Mouse (Mus musculus) embryonic fibroblast, embryonic 13.5 days (primary cell): Measurements from ENCODE around the gene Adora3. TPM values are rescaled to one million over a fixed set of nuclear protein-coding genes. Genes with fewer than 3 reads are reported as not detected.

ENCODE experiments used
- H3K27ac ChIP-seq: 2 replicates; pipeline ENCODE4 v1.5.1; 2012; ENCODE audit warnings: low read length, control low read depth, inconsistent platforms; ENCODE audit not compliant: insufficient read depth
- H3K4me1 ChIP-seq: 2 replicates; pipeline ENCODE4 v1.6.1; 2011; ENCODE audit warnings: low read length; ENCODE audit not compliant: control insufficient read depth, insufficient read depth
- H3K4me3 ChIP-seq: 2 replicates; pipeline ENCODE4 v1.5.1; 2011; ENCODE audit warnings: mild to moderate bottlenecking, control low read depth, low read length; ENCODE audit not compliant: insufficient read depth
- CTCF ChIP-seq: IDR thresholded peaks from 2 replicates; pipeline ENCODE4 v1.5.1; 2011; ENCODE audit warnings: mild to moderate bottlenecking, control low read depth, low read length, moderate library complexity, borderline replicate concordance; ENCODE audit not compliant: insufficient read depth
- POLR2A ChIP-seq: IDR thresholded peaks from 2 replicates; pipeline ENCODE4 v1.6.1; 2011; ENCODE audit warnings: low read depth, mild to moderate bottlenecking, control low read depth, low read length, moderate library complexity
- polyA plus RNA-seq: library from polyadenylated mRNA; stranded (reverse); fragments of >200 nt; gene quantifications from 2 replicates; pipeline ENCODE4 v1.2.4, GENCODE M21; 2011; ENCODE audit warnings: low read depth; ENCODE audit not compliant: missing spikeins, insufficient read length

The Adora3 gene
- polyA plus RNA-seq, 1 experiment = not detected

DNA sequence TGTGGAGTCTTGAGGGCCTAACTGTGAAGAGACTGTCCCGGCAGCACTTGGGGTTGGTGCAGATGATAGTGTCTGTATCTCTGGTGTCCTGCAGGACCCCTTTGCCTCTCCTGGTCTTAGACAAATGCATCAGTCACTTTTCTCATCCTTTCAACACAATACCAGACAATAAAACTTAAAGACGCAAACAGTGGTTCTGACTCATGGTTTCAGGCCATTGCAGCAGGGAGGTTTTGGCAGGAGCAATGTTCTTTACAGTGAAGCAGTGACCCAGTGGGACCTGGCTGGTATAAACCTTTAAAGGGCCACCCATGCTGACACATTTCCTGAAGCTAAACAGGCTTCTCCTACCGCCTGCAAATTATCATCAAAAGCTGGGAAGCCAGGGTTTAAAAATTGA lies 20.5 kb downstream of the Adora3 start:
- Histone ChIP-seq H3K4me3 (no peak overlapping the region), H3K27ac (no peak overlapping the region), H3K4me1 (peaks cover 12% of the 10 kb centered on the region)
- TF ChIP-seq CTCF (no peak), POLR2A (no peak)

DNA sequence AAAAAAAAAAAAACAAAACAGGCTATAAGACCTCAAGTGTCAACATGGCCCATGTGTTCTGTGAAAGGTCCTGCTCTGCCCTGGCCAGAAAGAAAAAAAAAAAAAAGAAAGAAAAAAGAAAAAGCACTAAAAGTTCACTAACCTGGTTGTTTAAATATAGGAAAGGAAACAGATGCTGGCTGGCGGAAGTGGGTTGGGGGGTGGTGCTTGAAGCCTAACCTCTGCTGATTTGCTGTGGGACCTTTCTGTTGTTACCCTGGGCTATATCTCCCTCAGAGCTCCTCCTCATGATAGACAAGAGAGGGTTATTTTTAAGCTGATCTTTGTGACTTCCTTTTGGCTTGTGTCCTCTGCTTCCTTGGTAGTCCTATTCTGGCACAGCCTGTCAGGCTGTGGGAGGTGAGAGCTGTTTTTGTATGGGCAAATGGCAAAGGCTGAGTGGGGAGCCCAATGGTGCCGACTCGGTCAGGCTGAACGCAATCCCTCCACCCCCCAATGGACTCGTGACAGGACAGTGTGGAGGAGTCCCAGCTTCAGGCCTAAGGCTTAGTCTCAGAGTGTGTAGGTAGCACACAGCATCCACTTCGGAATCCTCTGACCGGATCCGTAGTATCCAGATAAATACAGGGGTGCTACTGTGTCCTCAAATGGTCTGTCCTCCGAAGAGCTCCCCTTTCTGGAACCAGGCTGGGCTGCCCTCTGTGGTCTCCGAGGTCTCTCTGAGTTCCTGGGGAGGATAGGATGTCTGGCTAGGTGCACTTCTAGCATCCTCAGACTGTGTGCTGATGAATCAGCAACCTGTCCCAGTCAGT lies 21.3 kb downstream of the Adora3 start:
- no peak for TF ChIP-seq POLR2A
- TF ChIP-seq CTCF = no peak
- Histone ChIP-seq H3K4me3 (no peak overlapping the region), H3K27ac (no peak overlapping the region), H3K4me1 (peaks cover 12% of the 10 kb centered on the region)

DNA sequence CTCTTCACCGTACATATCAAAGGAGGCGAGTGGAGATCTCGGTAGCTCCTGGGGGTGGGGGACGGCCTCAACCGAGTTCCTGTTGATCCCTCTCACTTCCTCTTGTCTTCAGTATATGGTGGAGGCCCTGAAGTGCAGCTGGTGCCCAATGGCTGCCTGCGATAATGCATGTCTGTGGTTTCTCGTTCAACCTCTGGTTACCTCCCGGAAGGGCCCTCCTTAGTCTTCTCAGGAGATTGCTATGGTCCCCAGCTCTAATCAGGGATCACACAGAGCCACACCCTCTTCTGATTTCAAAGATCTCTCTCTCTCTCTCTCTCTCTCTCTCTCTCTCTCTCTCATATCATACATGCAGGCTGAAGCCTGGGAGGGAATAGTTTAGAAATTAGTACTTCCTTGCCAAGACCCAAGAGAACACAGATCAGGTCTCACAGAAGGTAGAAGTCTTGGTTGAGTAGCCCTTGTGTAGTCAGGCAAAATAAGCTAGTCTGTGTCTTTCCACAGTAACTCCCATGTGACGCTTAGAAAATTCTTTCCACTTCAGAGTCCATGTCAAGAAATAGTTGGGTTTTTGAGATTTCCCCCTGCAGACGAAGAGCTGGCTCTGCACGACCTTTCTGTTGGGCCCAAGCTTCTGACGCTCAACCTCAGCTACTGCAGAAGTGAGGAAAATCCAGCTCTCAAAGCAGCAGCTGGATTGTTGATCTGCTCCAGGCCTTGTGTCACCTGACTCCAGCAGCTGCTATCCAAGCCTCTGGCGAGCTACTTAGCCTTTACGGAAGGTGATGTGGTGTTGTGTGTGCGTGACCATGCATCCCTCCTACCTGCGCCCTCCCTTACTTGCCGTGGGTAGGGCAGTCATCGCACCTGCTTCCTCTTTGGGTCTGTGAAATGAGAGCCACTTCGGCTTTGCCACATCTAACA lies 22.2 kb downstream of the Adora3 start:
- Histone ChIP-seq H3K4me3 (no peak overlapping the region), H3K4me1 (peaks cover 12% of the 10 kb centered on the region), H3K27ac (no peak overlapping the region)
- TF ChIP-seq POLR2A (no peak), CTCF (no peak)

DNA sequence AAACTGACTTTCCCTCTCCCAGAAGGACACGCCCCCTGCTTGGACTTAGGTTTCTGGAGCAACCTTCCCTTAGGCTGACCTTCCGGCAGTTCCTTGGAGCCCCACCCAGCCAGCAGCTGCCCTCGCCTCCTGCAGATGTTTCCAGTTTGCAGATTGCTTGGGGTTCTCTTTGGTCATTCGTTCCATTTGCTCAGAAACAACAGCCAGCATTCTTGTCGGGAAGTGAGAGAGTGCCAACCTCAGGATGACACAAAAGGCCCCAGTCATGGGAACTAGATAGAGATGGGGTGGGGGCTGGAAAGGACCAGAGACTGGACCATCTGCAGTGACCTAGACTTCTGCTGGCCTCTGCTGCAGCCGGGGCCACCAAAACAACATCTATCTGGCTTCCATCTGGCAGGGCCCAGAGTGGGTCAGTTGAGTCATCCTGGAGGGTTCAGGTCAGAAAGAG lies 23.3 kb downstream of the Adora3 start:
- TF ChIP-seq CTCF = no peak
- TF ChIP-seq POLR2A = no peak
- peaks cover 12% of the 10 kb centered on the region for H3K4me1 ChIP-seq
- no peak overlapping the region for H3K27ac ChIP-seq
- no peak overlapping the region for H3K4me3 ChIP-seq

DNA sequence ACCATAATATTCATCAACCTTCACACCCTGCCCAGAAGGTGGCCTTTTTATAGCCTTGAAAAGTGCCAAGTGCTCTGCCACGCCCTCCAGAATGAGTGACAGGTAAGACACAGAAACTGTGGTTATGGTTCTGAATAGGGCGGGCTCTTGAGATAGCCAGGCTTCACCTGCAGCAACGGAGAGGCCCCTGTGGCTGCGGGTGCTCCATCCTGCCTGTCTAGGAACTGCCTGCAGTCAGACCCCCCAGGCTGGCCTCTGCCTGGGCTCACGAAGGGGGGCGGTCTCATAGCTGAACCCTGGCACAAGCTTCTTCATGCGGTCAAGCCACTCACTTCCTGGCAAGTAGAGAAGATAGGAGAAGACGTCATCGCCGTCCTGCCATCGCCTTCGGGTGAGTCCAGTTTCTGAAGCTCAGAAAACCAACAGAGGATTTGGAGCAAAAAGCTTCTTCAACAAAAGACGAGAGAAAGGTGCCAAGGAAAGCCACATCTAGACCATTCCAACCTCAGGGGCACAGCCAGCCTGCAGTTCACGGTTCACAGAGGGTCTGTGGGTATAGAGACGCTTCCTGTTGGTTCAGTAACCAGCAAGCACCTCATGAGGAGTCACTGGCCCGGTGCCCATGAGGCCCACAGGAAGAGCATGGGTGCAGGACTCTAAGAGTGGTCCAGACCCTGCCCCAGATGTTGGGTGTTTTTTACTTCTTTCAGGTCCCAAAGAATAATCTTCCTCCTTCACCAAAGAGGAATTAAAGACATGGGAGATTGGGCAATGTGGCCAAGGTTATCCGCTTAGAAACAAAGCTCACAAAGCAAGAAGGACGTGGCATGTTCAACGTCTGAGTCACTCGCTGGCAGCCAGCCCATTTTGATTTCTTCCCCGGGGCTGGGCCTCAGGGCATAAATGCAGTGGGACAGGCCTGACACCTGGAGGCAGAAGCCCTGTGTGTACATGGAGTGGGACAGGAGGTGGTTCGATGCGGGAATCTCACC lies 24.2 kb downstream of the Adora3 start:
- H3K27ac ChIP-seq = no peak overlapping the region
- no peak overlapping the region for H3K4me3 ChIP-seq
- H3K4me1 ChIP-seq = peaks cover 12% of the 10 kb centered on the region
- TF ChIP-seq CTCF (peak; percentile 80; the same call in 1 of the 2 replicates), POLR2A (no peak)

DNA sequence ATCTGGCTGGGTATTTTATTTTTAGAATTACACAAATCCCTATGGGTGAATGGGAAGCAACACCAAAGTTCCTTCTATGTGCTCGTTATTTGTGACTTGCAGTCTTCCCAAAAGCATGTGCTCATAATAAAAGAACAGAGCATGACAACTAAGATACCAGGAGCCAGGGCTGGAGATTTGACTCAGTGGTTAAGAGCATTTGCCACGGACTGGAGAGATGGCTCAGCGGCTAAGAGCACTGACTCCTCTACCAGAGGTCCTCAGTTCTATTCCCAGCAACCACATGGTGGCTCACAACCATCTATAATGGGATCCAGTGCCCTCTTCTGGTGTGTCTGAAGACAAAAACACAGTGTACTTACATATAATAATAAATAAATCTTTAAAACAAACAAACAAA lies 26.2 kb downstream of the Adora3 start:
- Histone ChIP-seq H3K4me3 (no peak overlapping the region), H3K27ac (no peak overlapping the region), H3K4me1 (peaks cover 8% of the 10 kb centered on the region; the same call in 1 of the 2 replicates)
- no peak for TF ChIP-seq POLR2A
- TF ChIP-seq CTCF = no peak

DNA sequence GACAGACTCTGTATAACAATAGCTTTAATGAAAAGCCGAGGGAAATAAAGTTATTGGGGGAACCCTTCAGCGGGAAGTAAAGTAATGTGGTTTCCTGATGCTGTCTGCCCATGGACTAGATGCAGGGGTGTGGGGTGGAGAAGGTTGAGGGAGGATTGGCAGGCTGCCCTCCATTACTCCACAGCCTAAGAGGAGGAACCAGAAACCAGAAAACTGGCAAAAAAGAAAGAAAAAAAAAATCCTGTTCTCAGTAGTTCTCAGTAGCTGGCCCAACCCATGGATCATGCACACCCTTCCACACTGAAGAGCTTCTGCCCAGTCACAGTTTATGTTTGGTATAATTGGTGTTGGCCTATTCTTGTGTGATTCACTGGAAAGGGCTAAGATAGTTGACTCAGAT lies 27.7 kb downstream of the Adora3 start:
- Histone ChIP-seq H3K4me1 (peaks cover 8% of the 10 kb centered on the region; the same call in 1 of the 2 replicates), H3K4me3 (no peak overlapping the region), H3K27ac (no peak overlapping the region)
- no peak for TF ChIP-seq CTCF
- no peak for TF ChIP-seq POLR2A

DNA sequence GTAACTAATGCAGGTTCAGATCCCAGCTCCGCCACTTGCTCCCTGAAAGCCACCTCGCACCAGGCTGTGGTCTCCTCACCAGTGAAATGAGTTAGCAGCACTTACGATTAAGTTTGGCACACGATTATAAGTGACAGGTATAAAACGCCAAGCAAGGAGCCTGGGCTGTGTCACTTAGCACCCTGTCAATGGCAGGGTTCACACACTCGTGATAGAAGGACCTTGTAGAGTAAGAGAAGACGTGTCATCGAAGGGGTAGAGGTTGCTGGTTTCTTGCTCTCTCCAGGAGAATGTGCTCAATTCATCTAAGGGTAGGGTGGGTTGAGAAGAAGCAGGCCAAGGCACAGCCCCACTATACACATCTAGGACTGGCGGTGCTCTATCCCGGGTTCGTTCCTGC lies 28.2 kb downstream of the Adora3 start:
- Histone ChIP-seq H3K27ac (no peak overlapping the region), H3K4me1 (peaks cover 7% of the 10 kb centered on the region; the same call in 1 of the 2 replicates), H3K4me3 (no peak overlapping the region)
- TF ChIP-seq POLR2A (no peak), CTCF (no peak)
